Mouse (Mus musculus) T-helper 2 cell (primary cell): ENCODE measurements at regions not wholly inside any gene's neighbourhood (a gene's known extent, or its start where the extent isn't known, plus 50 kb on each side); places are given as distances from the start of the nearest gene placed in this dataset.
"Not testable (repeated sequence)": the region's sequence is repeated elsewhere in the genome, so short reads cannot be mapped to it uniquely, and the experiment has no call there.

Experiments used
- in situ Hi-C: fragments of 300-600 bp; cut with MboI, MseI; formaldehyde crosslinking; loops from one replicate; pipeline ENCODE4 v1.15.1; 2025; ENCODE audit warnings: high pct_unique_total_duplicates

GRCm38 (mm10) chr8:26596665-26597362 is 380.3 kb upstream of the Zfp703 start:
- in situ Hi-C loops: no loop called here

GRCm38 (mm10) chr8:26598520-26598919 is 378.6 kb upstream of the Zfp703 start:
- in situ Hi-C loops: no loop called here

GRCm38 (mm10) chr8:26600127-26600526 is 377.0 kb upstream of the Zfp703 start:
- in situ Hi-C loops: no loop called here

GRCm38 (mm10) chr8:26608001-26608400 is 369.1 kb upstream of the Zfp703 start:
- in situ Hi-C loops: no loop called here

GRCm38 (mm10) chr8:26608588-26608987 is 368.5 kb upstream of the Zfp703 start:
- in situ Hi-C loops: no loop called here

GRCm38 (mm10) chr8:26612153-26612552 is 365.0 kb upstream of the Zfp703 start:
- in situ Hi-C loops: loop anchor here (5.0 kb wide), 1 partner anchor 380 kb away; no protein-coding TSS in a partner anchor

- in situ Hi-C loops: no loop called here
These were observed 354.6 kb upstream of the Zfp703 start for GRCm38 (mm10) chr8:26622311-26623052.

- in situ Hi-C loops: no loop called here
These were observed 350.9 kb upstream of the Zfp703 start for GRCm38 (mm10) chr8:26626186-26626585.

- in situ Hi-C loops: no loop called here
These were observed 350.5 kb upstream of the Zfp703 start for GRCm38 (mm10) chr8:26626651-26627077.

- in situ Hi-C loops: no loop called here
These were observed 349.8 kb upstream of the Zfp703 start for GRCm38 (mm10) chr8:26627191-26627891.

- in situ Hi-C loops: no loop called here
These were observed 346.6 kb upstream of the Zfp703 start for GRCm38 (mm10) chr8:26630544-26630943.

GRCm38 (mm10) chr8:26635701-26636100 is 341.4 kb upstream of the Zfp703 start:
- in situ Hi-C loops: no loop called here

GRCm38 (mm10) chr8:26645375-26645774 is 331.8 kb upstream of the Zfp703 start:
- in situ Hi-C loops: not testable (repeated sequence)

GRCm38 (mm10) chr8:26650287-26650686 is 326.8 kb upstream of the Zfp703 start:
- in situ Hi-C loops: no loop called here

- in situ Hi-C loops: no loop called here
These were observed 321.2 kb upstream of the Zfp703 start for GRCm38 (mm10) chr8:26655897-26656296.

GRCm38 (mm10) chr8:26656310-26657075 is 320.6 kb upstream of the Zfp703 start:
- in situ Hi-C loops: no loop called here

GRCm38 (mm10) chr8:26659381-26659780 is 317.7 kb upstream of the Zfp703 start:
- in situ Hi-C loops: no loop called here

GRCm38 (mm10) chr8:26669541-26669940 is 307.6 kb upstream of the Zfp703 start:
- in situ Hi-C loops: no loop called here

- in situ Hi-C loops: no loop called here
These were observed 304.4 kb upstream of the Zfp703 start for GRCm38 (mm10) chr8:26672486-26673395.

GRCm38 (mm10) chr8:26677584-26678138 is 299.5 kb upstream of the Zfp703 start:
- in situ Hi-C loops: no loop called here
